Mouse (Mus musculus) 3134 (cell line): Measurements from ENCODE around the gene Pot1b.
A peak's percentile ranks its signal among the peaks of the same experiment; 100 is the strongest.

Experiments
- DNase-seq: peaks from one replicate; pipeline ENCODE4 v3.0.0-alpha.2; 2011; ENCODE audit warnings: low spot score; ENCODE audit not compliant: insufficient read length; ENCODE audit errors: extremely low read depth

Gene Pot1b

DNA sequence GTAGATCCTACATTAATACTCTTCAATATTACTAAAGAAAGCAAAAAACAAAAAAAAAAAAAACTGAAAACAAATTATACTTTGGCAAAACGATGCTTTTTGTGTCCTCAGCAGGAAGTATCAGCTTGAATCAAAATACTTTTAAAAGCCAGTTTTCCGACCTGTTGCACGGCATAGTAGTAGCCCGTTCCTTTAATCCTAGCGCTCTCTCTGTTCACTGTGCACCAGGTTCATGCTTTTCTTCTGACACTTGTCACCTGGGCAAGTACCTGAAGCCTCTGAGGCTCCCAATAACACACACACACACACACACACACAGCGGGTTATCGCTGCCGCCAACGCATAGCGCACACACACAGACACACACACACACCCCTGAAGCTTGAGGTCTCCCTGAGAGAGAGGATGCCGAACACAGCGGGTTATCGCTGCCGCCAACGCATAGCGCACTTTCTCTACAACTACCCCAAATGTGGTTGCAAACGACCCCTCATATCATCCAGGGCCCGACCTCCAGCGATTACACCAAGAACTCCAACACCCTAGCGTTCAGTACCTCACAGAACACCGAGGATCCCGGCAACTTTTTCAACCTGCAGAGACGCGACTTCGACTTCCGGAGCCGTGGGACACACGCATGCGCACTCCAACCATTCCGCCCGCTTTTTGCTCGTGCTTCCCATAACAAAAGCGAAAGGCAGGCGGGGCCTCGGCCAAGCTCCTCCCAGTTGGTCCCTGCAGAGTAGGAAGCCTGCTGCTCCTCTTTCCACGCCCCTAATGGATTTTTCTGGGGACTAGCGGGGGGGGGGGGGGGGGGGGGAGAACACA lies at the start of gene Pot1b:
Gene Pot1b (minus strand): TSS at position 645 of the 828 bp plus-strand sequence.
- DNase-seq = peak; percentile 91

DNA sequence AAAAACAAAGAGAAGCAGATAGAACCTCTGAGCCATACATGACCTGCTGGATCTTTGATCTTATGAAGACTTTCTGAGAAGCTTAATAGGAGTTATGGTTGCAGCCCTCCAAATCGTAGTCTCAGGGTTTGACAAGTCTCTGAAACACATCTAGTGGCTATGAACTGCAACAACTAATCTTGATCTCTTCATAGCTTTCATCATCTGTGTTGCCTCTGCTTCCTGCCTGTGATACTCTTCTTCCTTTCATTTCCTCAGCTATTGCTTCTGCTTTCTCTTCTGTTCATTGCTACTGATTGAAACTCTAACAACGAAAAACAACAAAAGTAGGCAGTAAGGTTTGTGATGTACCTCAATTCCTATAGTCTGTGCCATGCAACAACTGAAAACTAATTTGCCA lies 38.7 kb upstream of the Pot1b start:
- no peak for DNase-seq

- no peak for DNase-seq
Observed at GRCm38 (mm10) chr17:55749786-55750185, 37.4 kb upstream of the Pot1b start, which contains the start of gene Adgre4. Adgre4 (plus strand) TSS chr17:55749984.

DNA sequence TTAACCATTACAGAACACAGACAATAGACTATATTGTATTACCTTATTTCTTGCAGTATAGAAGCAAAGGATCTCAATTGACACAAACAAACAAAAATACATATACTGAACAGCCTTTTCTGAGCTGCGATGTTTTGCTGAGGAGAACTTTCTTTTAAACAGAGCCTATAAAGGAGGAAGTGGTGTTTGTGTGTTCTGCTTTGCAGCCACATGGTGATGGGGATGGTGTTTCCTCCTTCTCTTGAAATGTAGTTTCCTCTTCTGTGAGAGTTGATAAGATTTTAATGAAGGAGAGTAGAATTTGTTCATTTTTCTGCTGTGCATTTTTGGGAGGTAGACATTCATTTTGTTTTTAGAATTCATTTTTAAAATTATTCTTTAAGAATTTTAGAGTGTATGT lies 24.2 kb upstream of the Pot1b start:
- DNase-seq = no peak

DNA sequence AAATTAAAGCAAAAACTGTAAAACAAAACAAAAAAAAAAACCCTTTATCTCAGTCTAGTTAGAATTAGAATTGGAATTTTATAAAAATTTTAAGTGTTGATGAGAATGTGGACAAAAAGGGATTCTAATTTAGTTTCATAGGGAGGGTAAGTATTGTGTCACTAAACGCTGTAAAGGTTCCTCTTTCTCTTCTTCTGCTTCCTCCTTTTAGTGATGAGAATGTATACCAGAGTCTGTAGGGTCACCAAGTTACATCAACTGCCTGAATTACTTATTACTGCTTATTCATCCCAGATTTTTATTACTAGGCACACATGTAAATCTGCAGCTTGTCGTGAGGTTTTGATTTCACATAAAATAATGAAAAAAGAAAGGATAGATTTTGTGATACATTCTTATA lies 13.8 kb upstream of the Pot1b start:
- no peak for DNase-seq

- no peak for DNase-seq
Observed at GRCm38 (mm10) chr17:55722250-55722649, 9.8 kb upstream of the Pot1b start.

DNA sequence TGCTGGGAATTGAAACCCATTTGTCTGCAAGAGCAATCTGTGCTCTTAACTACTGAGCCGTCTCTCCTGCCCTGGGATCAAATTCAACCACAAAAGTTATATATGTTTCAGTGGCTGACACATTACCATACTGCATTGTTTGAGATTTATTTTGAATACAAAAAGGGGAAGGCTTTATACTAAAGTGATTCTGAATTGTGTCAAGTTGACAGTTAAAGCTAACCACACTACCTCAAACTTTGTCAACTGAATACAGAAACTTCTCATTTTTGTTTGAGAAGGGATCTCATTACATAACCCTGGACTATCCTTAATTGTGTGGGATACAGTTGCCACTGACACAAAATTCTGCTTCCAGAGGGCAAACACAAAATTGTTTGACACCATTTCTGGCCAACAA lies 8.8 kb upstream of the Pot1b start:
- no peak for DNase-seq

- no peak for DNase-seq
Observed at GRCm38 (mm10) chr17:55702865-55703264, 9.6 kb downstream of the Pot1b start.

DNA sequence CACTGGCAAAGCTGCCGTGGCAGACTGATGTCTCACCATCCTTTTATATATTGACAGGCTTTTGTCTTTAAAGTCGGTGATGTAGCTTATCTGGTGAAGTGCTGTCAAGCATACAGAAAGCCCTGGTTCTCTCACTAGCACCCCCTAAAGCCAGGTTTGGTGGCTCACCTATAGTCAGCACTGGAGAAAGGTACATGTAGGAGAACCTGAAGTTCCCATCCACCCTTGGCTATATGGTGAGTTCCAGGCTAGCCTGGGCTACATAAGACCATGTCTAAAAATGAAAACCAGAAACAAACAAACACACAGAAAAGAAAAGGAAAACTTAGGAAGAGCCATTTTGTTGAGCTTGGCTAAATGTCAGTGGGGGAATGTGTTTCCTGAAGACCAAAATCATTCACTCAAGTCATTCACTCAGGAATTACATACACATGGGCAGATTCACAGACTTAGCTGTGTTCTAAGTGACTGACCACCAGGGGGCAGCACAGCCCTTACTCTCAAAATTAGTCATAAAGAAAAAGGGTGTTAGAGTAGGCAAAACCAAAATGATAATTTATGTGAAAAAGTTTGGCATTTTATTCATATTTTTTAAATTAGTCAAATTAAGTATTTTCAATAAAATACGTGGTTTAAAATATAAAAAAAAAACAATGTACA lies 10.1 kb downstream of the Pot1b start:
- DNase-seq = peak; percentile 23

GRCm38 (mm10) chr17:55699388-55699787 lies 13.0 kb downstream of the Pot1b start:
- DNase-seq = no peak

DNA sequence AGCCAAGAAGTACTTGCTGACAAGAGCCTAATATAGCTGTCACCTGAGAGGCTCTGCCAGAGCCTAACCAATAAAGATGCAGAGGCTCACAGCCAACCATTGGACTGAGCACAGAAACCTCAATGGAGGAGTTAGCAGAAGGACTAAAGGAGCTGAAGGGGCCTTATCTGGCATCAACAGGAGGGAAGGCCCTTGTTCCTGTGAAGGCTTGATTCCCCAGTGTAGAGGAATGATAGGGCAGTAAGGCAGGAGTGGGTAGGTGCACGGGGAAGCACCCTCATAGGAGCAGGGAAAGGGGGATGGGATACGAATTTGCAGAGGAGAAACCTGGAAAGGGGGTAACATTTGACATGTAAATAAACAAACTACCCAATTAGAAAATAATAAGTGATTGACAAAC lies 51.3 kb downstream of the Pot1b start:
- no peak for DNase-seq

- no peak for DNase-seq
Observed at GRCm38 (mm10) chr17:55625092-55625491, 87.3 kb downstream of the Pot1b start, which contains the start of gene Vmn2r118. Vmn2r118 (minus strand) TSS chr17:55625192.
